Mouse (Mus musculus) midbrain, embryonic 15.5 days (tissue): ENCODE data around the gene Ube2ql1. TPM values are rescaled to one million over a fixed set of nuclear protein-coding genes. Genes with fewer than 3 reads are reported as not detected.

ENCODE experiments used
- ATAC-seq: fragments of 200-750 bp; cut with Nextera tagmentation; replicated peaks from 2 replicates; pipeline ENCODE4 v1.8.0; 2017; ENCODE audit warnings: moderate TSS enrichment
- H3K27ac ChIP-seq: fragments of 300-500 bp; sonication (generic); 2 replicates; pipeline ENCODE4 v1.5.1; 2015; ENCODE audit warnings: mild to moderate bottlenecking, inconsistent platforms
- H3K27me3 ChIP-seq: fragments of 300-500 bp; sonication (generic); replicated peaks from 2 replicates; pipeline ENCODE4 v1.6.1; 2015; ENCODE audit warnings: inconsistent platforms
- H3K36me3 ChIP-seq: fragments of 300-500 bp; sonication (generic); replicated peaks from 2 replicates; pipeline ENCODE4 v1.6.1; 2015; ENCODE audit warnings: inconsistent platforms
- H3K4me1 ChIP-seq: fragments of 300-500 bp; sonication (generic); 2 replicates; pipeline ENCODE4 v1.6.1; 2015; ENCODE audit warnings: inconsistent platforms
- H3K4me2 ChIP-seq: fragments of 300-500 bp; sonication (generic); 2 replicates; pipeline ENCODE4 v1.6.1; 2015; ENCODE audit warnings: inconsistent platforms, mild to moderate bottlenecking, moderate library complexity
- H3K4me3 ChIP-seq: fragments of 300-500 bp; sonication (generic); 2 replicates; pipeline ENCODE4 v1.5.1; 2015; ENCODE audit warnings: mild to moderate bottlenecking, inconsistent platforms
- H3K9ac ChIP-seq: fragments of 300-500 bp; sonication (generic); 2 replicates; pipeline ENCODE4 v1.6.1; 2015; ENCODE audit warnings: mild to moderate bottlenecking, inconsistent platforms
- H3K9me3 ChIP-seq: fragments of 300-500 bp; sonication (generic); 2 replicates; pipeline ENCODE4 v1.6.1; 2016; ENCODE audit warnings: inconsistent platforms
- WGBS: fragments of 180-500 bp; shearing (Covaris S2); methylation state at CpG from one replicate; pipeline ENCODE4 v1.1.7; 2015; ENCODE audit warnings: mixed read lengths; 5-methylcytosine and 5-hydroxymethylcytosine counted together
- polyA plus RNA-seq: library from polyadenylated mRNA; unstranded; fragments of >200 nt; fragmentation: Nextera tagmentation; extraction: Ambion mirVana; gene quantifications from 2 replicates; pipeline ENCODE4 v1.2.1, GENCODE M21; 2015

The Ube2ql1 gene
- 24.0 and 25.1 TPM in 2 replicates for polyA plus RNA-seq

- under 1% methylated on average over 27 of the region's 46 CpGs for WGBS
Observed at GRCm38 (mm10) chr13:69739759-69740135, at the start of gene Ube2ql1. TSS of gene Ube2ql1 (minus strand) at chr13:69739889.

GRCm38 (mm10) chr13:69788704-69789103 lies 49.0 kb upstream of the Ube2ql1 start:
- no peaks in the 10 kb centered on the region for H3K27me3 ChIP-seq
- no peak for ATAC-seq
- H3K4me2 ChIP-seq, result no peak overlapping the region
- 0 out of 2 replicates have a peak, but pooled peaks cover 2% of the 10 kb centered on the region for H3K4me1 ChIP-seq
- no peaks in the 10 kb centered on the region for H3K36me3 ChIP-seq
- H3K4me3 ChIP-seq, result no peak overlapping the region
- H3K9me3 ChIP-seq, result no peaks in the 10 kb centered on the region
- H3K9ac ChIP-seq, result no peak overlapping the region
- WGBS, result 82% methylated on average over 5 of the region's 5 CpGs
- no peak overlapping the region for H3K27ac ChIP-seq

More at GRCm38 (mm10) chr13:69739759-69740135, at the start of gene Ube2ql1:
- Histone ChIP-seq H3K27me3 (no peaks in the 10 kb centered on the region), H3K27ac (peak within 1 kb of the TSS; percentile 96), H3K4me3 (peak within 1 kb of the TSS; percentile 95), H3K4me2 (peak within 1 kb of the TSS; percentile 83), H3K9me3 (no peaks in the 10 kb centered on the region), H3K36me3 (no peaks in the 10 kb centered on the region), H3K9ac (peak within 1 kb of the TSS; percentile 96), H3K4me1 (peaks cover 43% of the 10 kb centered on the region)
- ATAC-seq, result peak; percentile 96

- Histone ChIP-seq H3K4me3 (no peak overlapping the region), H3K4me1 (no peaks in the 10 kb centered on the region), H3K27me3 (no peaks in the 10 kb centered on the region), H3K9ac (no peak overlapping the region), H3K4me2 (no peak overlapping the region), H3K27ac (no peak overlapping the region), H3K36me3 (no peaks in the 10 kb centered on the region), H3K9me3 (no peaks in the 10 kb centered on the region)
- ATAC-seq, result no peak
- WGBS, result 91% methylated on average over 19 of the region's 19 CpGs
Observed at GRCm38 (mm10) chr13:69778221-69778620, 38.5 kb upstream of the Ube2ql1 start.

- H3K9me3 ChIP-seq, result no peaks in the 10 kb centered on the region
- H3K4me2 ChIP-seq, result no peak overlapping the region
- 76% methylated on average over 4 of the region's 4 CpGs for WGBS
- H3K4me1 ChIP-seq, result no peaks in the 10 kb centered on the region
- H3K27me3 ChIP-seq, result no peaks in the 10 kb centered on the region
- ATAC-seq, result no peak
- H3K36me3 ChIP-seq, result no peaks in the 10 kb centered on the region
- no peak overlapping the region for H3K27ac ChIP-seq
- H3K4me3 ChIP-seq, result no peak overlapping the region
- H3K9ac ChIP-seq, result no peak overlapping the region
Observed at GRCm38 (mm10) chr13:69772358-69772757, 32.7 kb upstream of the Ube2ql1 start.

- Histone ChIP-seq H3K4me2 (no peak overlapping the region), H3K27me3 (no peaks in the 10 kb centered on the region), H3K9me3 (no peaks in the 10 kb centered on the region), H3K4me3 (no peak overlapping the region), H3K27ac (no peak overlapping the region), H3K4me1 (no peaks in the 10 kb centered on the region), H3K9ac (no peak overlapping the region), H3K36me3 (no peaks in the 10 kb centered on the region)
- 78% methylated on average over 12 of the region's 12 CpGs for WGBS
- ATAC-seq, result peak; percentile 39; the same call in 1 of the 2 replicates
Observed at GRCm38 (mm10) chr13:69770538-69771456, 31.1 kb upstream of the Ube2ql1 start.

- WGBS, result 90% methylated on average over 10 of the region's 10 CpGs
- H3K4me1 ChIP-seq, result no peaks in the 10 kb centered on the region
Observed at GRCm38 (mm10) chr13:69768152-69768551, 28.5 kb upstream of the Ube2ql1 start.

GRCm38 (mm10) chr13:69764646-69765045 lies 25.0 kb upstream of the Ube2ql1 start:
- no peak overlapping the region for H3K4me2 ChIP-seq
- H3K9ac ChIP-seq, result no peak overlapping the region
- no peak overlapping the region for H3K4me3 ChIP-seq
- WGBS, result 60% methylated on average over 9 of the region's 9 CpGs
- no peak overlapping the region for H3K27ac ChIP-seq
- H3K9me3 ChIP-seq, result no peaks in the 10 kb centered on the region
- no peaks in the 10 kb centered on the region for H3K4me1 ChIP-seq
- H3K36me3 ChIP-seq, result no peaks in the 10 kb centered on the region
- ATAC-seq, result no peak
- H3K27me3 ChIP-seq, result no peaks in the 10 kb centered on the region

More at GRCm38 (mm10) chr13:69768152-69768551, 28.5 kb upstream of the Ube2ql1 start:
- H3K27ac ChIP-seq, result no peak overlapping the region
- H3K4me3 ChIP-seq, result no peak overlapping the region
- no peaks in the 10 kb centered on the region for H3K9me3 ChIP-seq
- no peak overlapping the region for H3K9ac ChIP-seq
- H3K27me3 ChIP-seq, result no peaks in the 10 kb centered on the region
- H3K4me2 ChIP-seq, result no peak overlapping the region
- H3K36me3 ChIP-seq, result no peaks in the 10 kb centered on the region
- ATAC-seq, result no peak

- H3K27ac ChIP-seq, result no peak overlapping the region
- 83% methylated on average over 10 of the region's 10 CpGs for WGBS
- no peaks in the 10 kb centered on the region for H3K4me1 ChIP-seq
- no peak overlapping the region for H3K4me3 ChIP-seq
- H3K4me2 ChIP-seq, result no peak overlapping the region
- H3K27me3 ChIP-seq, result no peaks in the 10 kb centered on the region
- H3K36me3 ChIP-seq, result no peaks in the 10 kb centered on the region
- no peaks in the 10 kb centered on the region for H3K9me3 ChIP-seq
- H3K9ac ChIP-seq, result no peak overlapping the region
- ATAC-seq, result no peak
Observed at GRCm38 (mm10) chr13:69761393-69761792, 21.7 kb upstream of the Ube2ql1 start.

GRCm38 (mm10) chr13:69758979-69759378 lies 19.3 kb upstream of the Ube2ql1 start:
- Histone ChIP-seq H3K36me3 (no peaks in the 10 kb centered on the region), H3K9me3 (no peaks in the 10 kb centered on the region), H3K4me3 (no peak overlapping the region), H3K9ac (no peak overlapping the region), H3K27me3 (no peaks in the 10 kb centered on the region), H3K27ac (no peak overlapping the region), H3K4me2 (no peak overlapping the region), H3K4me1 (no peaks in the 10 kb centered on the region)
- 77% methylated on average over 6 of the region's 6 CpGs for WGBS
- ATAC-seq, result no peak

- 95% methylated on average over 2 of the region's 2 CpGs for WGBS
Observed at GRCm38 (mm10) chr13:69752875-69753274, 13.2 kb upstream of the Ube2ql1 start.

GRCm38 (mm10) chr13:69751510-69751909 lies 11.8 kb upstream of the Ube2ql1 start:
- H3K4me2 ChIP-seq, result no peak overlapping the region
- H3K36me3 ChIP-seq, result no peaks in the 10 kb centered on the region
- 86% methylated on average over 6 of the region's 6 CpGs for WGBS
- no peak overlapping the region for H3K27ac ChIP-seq
- H3K9ac ChIP-seq, result no peak overlapping the region
- 0 out of 2 replicates have a peak, but pooled peaks cover 3% of the 10 kb centered on the region for H3K27me3 ChIP-seq
- ATAC-seq, result no peak
- H3K4me1 ChIP-seq, result no peaks in the 10 kb centered on the region
- no peak overlapping the region for H3K4me3 ChIP-seq
- no peaks in the 10 kb centered on the region for H3K9me3 ChIP-seq

More at GRCm38 (mm10) chr13:69752875-69753274, 13.2 kb upstream of the Ube2ql1 start:
- H3K36me3 ChIP-seq, result no peaks in the 10 kb centered on the region
- no peaks in the 10 kb centered on the region for H3K4me1 ChIP-seq
- H3K4me3 ChIP-seq, result no peak overlapping the region
- ATAC-seq, result no peak
- no peak overlapping the region for H3K27ac ChIP-seq
- 0 out of 2 replicates have a peak, but pooled peaks cover 3% of the 10 kb centered on the region for H3K27me3 ChIP-seq
- no peak overlapping the region for H3K4me2 ChIP-seq
- H3K9me3 ChIP-seq, result no peaks in the 10 kb centered on the region
- no peak overlapping the region for H3K9ac ChIP-seq

GRCm38 (mm10) chr13:69748756-69749155 lies 9.1 kb upstream of the Ube2ql1 start:
- Histone ChIP-seq H3K4me1 (no peaks in the 10 kb centered on the region), H3K27ac (no peak overlapping the region), H3K4me2 (no peak overlapping the region), H3K36me3 (no peaks in the 10 kb centered on the region), H3K4me3 (no peak overlapping the region), H3K9ac (no peak overlapping the region), H3K27me3 (0 out of 2 replicates have a peak, but pooled peaks cover 3% of the 10 kb centered on the region), H3K9me3 (no peaks in the 10 kb centered on the region)
- WGBS, result 41% methylated on average over 4 of the region's 4 CpGs
- no peak for ATAC-seq
